Mouse (Mus musculus): ENCODE measurements around the gene Bcl6b.

Bcl6b gene

DNA sequence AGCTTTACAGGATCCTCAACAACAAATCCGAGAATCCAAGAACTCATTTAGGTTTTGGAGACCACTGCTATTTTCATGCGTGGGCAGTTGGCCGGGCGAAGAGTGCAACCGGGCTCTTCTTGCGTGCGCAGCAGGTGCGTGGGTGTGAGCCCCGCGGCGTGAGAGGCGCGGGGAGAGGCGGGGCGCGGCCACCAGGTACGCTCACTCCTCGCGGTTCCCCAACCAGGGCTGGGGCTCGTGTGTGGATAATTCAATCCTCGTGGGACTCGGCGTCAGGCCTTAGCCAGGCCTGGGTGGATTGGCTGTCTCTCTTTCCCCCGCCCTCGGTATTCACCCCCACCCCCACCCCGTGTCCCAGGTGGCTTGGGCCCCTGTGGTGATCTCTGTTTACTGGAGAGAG is 15.9 kb downstream of the Bcl6b start:
- DNase-seq (ENCODE audit: low spot score in 2 of 2) = peak in 1 of 2 experiments; percentile 40

GRCm38 (mm10) chr11:70212896-70213295 is 16.7 kb downstream of the Bcl6b start:
- DNase-seq (ENCODE audit: low spot score in 2 of 2) = peak in 1 of 2 experiments; percentile 79

DNA sequence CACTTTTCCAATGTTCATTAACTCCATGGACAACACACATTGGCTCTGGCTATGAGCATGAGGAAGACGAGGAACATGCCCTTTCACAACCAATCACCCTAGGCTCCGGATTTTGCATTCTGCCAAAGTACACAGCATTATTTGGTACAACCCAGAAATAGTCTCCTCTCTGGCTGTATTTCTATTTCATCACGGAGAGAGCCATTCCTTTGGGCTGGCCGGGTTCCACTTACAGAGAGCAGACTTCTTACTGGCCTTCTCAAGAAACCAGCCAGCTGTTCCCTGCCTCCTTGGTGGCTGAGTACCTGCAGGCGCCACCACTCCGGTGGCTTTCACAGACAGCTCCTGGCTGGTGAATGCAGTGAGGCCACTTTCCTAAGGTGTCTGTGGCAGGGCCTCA is 17.2 kb downstream of the Bcl6b start, which contains the start of gene Slc16a11:
Gene Slc16a11, plus strand, starts transcription at position 330 of the 400 bp plus-strand sequence.
- DNase-seq (ENCODE audit: low spot score in 2 of 2) = no peak

- DNase-seq (ENCODE audit: low spot score in 2 of 2) = no peak
Observed at GRCm38 (mm10) chr11:70211972-70212371, 17.6 kb downstream of the Bcl6b start.

DNA sequence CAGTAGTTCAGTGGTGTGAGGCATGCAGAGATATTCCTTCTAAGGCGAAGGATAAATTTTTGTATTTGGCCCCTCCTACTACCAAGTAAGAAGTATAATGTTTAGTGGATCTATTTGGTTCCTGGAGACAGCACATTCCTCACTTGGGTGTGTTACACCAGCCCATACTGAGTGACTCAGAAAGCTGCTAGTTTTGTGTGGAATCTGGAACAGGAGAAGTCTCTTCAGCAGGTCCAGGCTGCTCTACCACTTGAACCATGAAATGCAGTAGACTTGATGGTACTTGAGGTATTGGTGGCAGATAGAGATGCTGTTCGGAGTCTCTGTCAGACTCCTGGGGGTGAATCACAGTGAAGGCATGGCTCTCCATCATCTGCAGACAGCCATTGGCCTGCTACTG is 18.9 kb downstream of the Bcl6b start:
- DNase-seq (ENCODE audit: low spot score in 2 of 2) = no peak

DNA sequence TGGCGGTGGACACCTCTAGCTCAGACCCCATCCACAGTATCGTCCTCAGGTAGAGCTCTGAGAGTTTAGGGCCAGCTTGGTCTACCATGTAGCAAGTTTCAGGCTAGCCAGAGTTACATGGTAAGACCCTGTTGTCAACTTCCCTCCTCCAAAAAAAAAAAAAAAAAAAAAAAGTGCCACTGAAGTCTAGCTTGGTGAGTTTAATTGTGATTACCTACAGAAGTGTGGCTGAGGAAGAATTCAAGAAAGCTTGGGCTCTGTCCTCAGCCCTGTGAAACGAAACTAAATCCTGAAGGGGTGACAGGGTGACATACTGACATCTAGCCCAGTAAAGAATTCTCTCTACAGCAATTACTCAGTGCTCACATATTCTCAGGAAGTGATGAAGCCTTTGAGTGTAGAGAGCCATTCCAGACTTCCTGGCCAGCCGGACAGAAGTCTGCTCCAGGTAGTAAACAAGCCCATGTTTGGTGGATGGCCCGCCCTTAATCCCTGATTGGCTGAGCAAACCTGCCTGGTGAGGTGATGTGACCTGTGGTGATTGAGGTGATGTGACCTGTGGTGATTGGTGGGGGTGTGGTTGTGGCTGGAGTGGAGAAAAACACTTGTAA is 20.7 kb downstream of the Bcl6b start:
- DNase-seq (ENCODE audit: low spot score in 2 of 2) = no peak

- no peak for DNase-seq (ENCODE audit: low spot score in 2 of 2)
Observed at GRCm38 (mm10) chr11:70207283-70207682, 22.3 kb downstream of the Bcl6b start.

- DNase-seq (ENCODE audit: low spot score in 2 of 2) = no peak
Observed at GRCm38 (mm10) chr11:70206801-70207200, 22.8 kb downstream of the Bcl6b start.

GRCm38 (mm10) chr11:70201691-70202090 is 27.9 kb downstream of the Bcl6b start:
- peak in 1 of 2 experiments; percentile 71 for DNase-seq (ENCODE audit: low spot score in 2 of 2)

GRCm38 (mm10) chr11:70200036-70200608 is 29.5 kb downstream of the Bcl6b start:
- DNase-seq (ENCODE audit: low spot score in 2 of 2) = no peak

DNA sequence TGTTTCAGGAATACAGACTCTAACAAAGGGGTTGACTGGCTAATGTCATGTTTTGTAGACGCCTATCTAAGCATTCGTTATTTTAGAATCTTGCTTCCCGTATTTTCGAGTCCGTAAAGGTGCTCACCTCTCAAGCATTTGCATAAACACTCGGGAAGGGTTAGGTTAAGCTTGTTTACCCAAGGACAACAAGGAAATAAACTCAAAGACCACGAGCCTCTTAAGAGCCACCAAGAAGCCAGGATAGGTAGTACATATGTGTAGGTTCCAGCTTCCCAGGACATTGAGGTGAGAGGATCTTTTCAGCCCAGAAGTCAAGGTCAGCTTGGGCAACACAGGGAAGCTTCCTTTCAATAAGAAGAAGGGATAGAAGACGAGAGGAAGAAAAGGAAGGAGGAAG is 30.5 kb downstream of the Bcl6b start:
- no peak for DNase-seq (ENCODE audit: low spot score in 2 of 2)

DNA sequence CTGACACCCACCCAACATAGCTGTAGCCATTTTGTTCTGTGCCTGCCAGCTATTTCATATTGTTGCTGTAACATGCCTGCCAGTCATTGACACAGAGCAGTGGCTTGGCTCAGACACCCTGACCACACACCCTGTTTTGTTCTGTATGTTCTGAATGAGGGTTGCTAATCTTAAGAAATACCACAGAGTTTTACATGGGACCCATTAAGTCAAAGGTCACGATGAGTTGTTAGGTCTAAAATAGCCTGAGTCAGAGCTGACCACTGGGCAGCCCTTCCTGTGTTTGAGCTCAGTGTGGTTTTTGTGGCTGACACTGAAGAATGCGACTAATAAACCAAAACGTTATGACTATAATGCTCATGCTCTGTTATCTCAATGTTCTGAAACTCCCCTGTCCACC is 31.3 kb downstream of the Bcl6b start:
- DNase-seq (ENCODE audit: low spot score in 2 of 2) = no peak

DNA sequence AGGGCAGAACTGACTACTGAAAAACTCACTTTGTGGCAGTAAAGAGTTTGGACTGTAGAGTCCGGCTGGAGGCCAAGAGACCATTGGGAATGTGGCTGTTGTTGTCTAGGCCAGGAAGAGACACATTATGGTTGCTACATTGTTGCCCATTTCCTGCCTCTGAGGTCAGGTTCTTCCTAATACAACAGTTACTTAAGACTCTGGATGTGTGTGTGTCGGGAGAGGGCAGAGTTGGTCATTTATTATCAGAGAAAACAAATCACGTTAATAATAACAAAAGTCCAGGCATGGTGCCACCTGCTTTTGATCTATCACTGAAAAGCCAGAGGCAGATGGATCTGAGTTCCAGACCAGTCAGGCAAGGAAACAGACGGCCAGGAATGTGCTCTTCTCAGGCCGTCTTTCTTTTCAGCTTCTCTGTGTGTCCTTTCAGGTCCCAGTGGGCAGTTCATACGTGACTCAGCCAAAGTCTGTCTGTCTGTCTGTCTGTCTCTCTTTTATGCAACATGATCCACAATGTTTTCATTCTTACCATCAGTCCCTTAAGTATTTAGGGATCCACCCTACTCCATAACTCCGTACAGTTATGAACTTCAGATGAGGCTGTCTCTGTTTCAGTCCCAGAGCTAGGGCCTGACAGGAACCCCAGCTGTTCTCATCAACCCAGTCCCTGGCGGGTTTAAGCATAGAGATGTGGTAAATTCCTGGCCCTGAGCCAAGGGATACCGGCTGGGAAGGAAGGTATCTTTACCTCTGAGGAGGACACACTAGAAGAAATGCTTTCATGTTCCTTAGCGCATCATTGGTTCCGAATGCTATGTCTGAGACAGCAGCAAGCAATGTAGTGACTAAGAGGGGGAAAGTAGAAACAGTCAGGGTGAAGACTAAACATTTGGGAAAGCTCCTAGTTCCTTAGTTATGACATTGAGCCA is 36.0 kb downstream of the Bcl6b start:
- DNase-seq (ENCODE audit: low spot score in 2 of 2) = no peak

GRCm38 (mm10) chr11:70192157-70192556 is 37.4 kb downstream of the Bcl6b start:
- DNase-seq (ENCODE audit: low spot score in 2 of 2) = no peak

DNA sequence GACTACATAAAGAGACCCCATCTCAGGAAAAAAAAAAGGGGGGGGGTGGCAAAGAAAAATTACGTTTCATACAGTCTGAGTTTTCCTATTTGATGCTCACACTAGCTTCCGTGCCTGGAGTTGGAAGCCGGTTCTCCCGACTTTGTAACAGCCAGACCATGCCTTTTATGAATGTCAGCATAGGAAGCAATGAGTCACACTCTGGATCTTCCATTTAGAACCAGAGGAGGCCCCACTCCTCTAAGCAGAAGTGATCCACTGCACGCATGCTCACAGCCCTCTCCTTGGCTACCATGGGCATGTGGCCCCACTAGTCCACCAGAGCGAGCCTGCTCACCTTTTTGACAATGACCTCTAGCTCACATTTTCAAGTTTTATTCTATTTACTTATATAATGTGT is 38.4 kb downstream of the Bcl6b start:
- DNase-seq (ENCODE audit: low spot score in 2 of 2) = no peak

DNA sequence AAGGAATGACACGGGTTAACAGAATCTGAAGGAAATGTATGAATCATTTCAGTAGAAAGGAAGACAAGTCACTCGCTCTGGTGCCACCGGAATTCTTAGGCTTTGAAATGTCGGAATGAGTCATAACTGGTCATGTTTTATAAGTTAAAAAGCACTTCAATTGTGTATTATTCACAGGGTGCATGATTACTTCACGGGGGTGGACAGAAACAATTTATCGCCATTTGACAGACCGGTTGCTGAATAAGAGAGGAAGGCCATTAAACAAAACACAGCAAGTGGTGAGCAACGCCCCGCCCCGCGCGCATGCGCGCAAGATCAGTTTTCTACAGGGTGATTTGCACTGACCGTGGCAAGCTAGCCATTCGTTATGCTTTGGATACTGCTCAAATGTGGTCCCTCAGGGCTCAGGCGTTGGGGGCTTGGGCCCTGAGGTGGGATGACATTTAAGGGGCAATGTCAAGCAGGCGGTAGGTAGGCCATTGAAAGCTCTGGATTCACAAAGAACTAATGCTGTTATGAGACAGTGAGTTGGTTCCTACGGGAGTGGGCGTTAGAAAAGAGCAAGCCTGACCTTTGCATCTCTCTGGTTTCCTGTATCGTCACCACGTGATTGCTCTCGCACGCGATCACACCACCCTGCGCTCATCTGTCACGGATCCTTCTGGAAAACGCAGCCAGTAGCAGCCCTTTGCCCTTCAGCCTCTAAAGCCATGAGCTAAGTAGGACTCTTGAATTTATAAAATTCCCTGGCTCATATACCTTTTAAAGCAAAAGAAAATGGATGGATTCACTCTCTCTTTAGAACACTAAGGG is 40.1 kb downstream of the Bcl6b start:
- no peak for DNase-seq (ENCODE audit: low spot score in 2 of 2)

DNA sequence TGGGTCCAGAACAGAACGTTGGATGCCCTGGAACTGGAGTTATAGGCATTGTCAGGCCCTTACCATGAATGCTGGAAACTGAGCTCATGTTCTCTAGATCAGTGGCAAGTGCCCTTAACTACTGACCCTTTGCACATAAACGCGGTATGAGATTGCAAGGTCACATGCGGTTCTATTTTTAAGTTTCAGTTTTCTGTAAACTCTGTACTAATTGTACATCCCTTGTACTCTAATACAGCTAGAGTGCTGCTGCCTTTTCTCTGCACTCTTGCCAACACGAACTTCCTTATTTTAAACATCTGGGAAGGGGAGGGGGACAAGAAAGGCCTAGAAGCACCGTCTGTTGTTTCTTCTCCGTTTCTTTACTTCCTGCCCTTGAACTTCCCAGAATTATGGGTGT is 44.5 kb downstream of the Bcl6b start:
- no peak for DNase-seq (ENCODE audit: low spot score in 2 of 2)

DNA sequence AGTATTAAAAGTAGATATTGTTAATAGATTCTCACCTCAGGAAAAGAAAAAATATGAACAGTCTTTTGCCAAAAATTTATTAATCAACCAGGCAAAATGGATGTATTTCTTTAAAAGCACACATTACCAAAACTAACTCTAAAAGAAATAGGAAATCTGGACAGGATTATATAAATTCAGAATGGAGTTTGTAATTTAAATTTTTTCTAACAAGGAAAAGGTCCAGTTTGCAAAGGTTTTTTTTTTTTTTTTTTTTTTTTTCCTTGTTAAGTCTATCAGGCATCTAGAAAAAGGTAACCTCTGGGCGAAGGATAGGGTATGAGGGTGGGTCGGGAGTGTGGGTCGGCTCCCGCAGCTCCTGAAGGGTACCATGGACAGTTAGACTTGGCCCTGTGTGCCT is 49.1 kb downstream of the Bcl6b start:
- no peak for DNase-seq (ENCODE audit: low spot score in 2 of 2)

- peak in 1 of 2 experiments; percentile 28 for DNase-seq (ENCODE audit: low spot score in 2 of 2)
Observed at GRCm38 (mm10) chr11:70179401-70179800, 50.2 kb downstream of the Bcl6b start.

DNA sequence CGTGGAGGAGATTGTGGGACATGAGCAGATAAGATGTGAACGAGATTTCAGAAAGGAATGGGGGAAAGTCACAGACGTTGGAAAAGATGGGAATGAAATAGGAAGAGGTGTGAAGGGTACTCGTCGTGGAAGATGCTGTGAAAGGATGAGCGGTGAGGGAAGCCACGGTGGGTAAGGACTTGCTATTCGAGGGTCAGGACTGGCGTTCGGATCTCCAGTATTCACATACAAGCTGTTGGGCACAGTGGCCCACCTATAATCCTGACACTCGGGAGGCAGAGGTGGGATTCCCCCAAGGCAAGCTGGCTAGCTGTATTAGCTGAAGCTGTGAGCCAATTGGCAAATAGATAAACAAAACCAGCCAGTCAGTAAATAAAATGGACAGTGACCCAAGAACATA is 50.8 kb downstream of the Bcl6b start:
- no peak for DNase-seq (ENCODE audit: low spot score in 2 of 2)

GRCm38 (mm10) chr11:70178311-70178710 is 51.3 kb downstream of the Bcl6b start:
- no peak for DNase-seq (ENCODE audit: low spot score in 2 of 2)

DNA sequence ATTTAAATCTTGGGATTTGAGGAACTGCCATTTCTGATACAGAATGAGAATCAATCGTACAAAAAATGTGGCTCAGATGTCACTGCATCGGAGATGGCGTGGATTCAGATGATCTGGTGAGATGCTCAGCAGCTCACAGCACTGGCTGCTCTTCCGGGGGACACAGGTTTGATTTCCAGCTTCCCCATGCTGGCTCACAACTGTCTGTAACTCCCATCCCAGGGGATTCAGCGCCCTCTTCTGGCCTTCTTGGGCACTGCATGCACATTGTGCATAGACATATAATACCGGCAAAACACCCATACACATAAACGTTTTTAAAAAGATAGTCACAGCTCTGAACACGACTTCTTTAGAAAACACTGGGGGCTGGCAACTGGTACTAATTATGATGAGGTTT is 52.0 kb downstream of the Bcl6b start:
- DNase-seq (ENCODE audit: low spot score in 2 of 2) = no peak

All from left cerebral cortex, adult 9 months (tissue).